Mouse (Mus musculus): Measurements from ENCODE around the gene Gmeb1.
"Not testable (repeated sequence)": the region's sequence is repeated elsewhere in the genome, so short reads cannot be mapped to it uniquely, and the experiment has no call there.

Gene Gmeb1

GRCm38 (mm10) chr4:132230422-132230821 lies 31.0 kb downstream of the Gmeb1 start:
- in situ Hi-C loops (cut with MboI; ENCODE audit: low sequenced_read_pairs): no loop called here

GRCm38 (mm10) chr4:132222001-132222400 lies 39.4 kb downstream of the Gmeb1 start:
- in situ Hi-C loops (cut with MboI; ENCODE audit: low sequenced_read_pairs): not testable (repeated sequence)

GRCm38 (mm10) chr4:132218439-132218838 lies 43.0 kb downstream of the Gmeb1 start:
- in situ Hi-C loops (cut with MboI; ENCODE audit: low sequenced_read_pairs): loop anchor here (5.0 kb wide), 1 partner anchor 39 kb away; no protein-coding TSS in a partner anchor

- in situ Hi-C loops (cut with MboI; ENCODE audit: low sequenced_read_pairs): loop anchor here (5.0 kb wide), 1 partner anchor 40 kb away; no protein-coding TSS in a partner anchor
These were observed 43.6 kb downstream of the Gmeb1 start for GRCm38 (mm10) chr4:132217781-132218180.

- in situ Hi-C loops (cut with MboI; ENCODE audit: low sequenced_read_pairs): loop anchor here (5.0 kb wide), 1 partner anchor 41 kb away; no protein-coding TSS in a partner anchor
These were observed 44.8 kb downstream of the Gmeb1 start for GRCm38 (mm10) chr4:132216602-132217001.

- in situ Hi-C loops (cut with MboI; ENCODE audit: low sequenced_read_pairs): loop anchor here (5.0 kb wide), 1 partner anchor 42 kb away; no protein-coding TSS in a partner anchor
These were observed 46.6 kb downstream of the Gmeb1 start for GRCm38 (mm10) chr4:132214847-132215246.

GRCm38 (mm10) chr4:132211953-132212734 lies 49.3 kb downstream of the Gmeb1 start, which contains the start of gene Ythdf2:
TSS of gene Ythdf2 (minus strand) at chr4:132212303.
- in situ Hi-C loops (cut with MboI; ENCODE audit: low sequenced_read_pairs): no loop called here

GRCm38 (mm10) chr4:132211091-132211942 lies 50.1 kb downstream of the Gmeb1 start:
- in situ Hi-C loops (cut with MboI; ENCODE audit: low sequenced_read_pairs): no loop called here

- in situ Hi-C loops (cut with MboI; ENCODE audit: low sequenced_read_pairs): no loop called here
These were observed 51.1 kb downstream of the Gmeb1 start for GRCm38 (mm10) chr4:132210325-132210724.

- in situ Hi-C loops (cut with MboI; ENCODE audit: low sequenced_read_pairs): no loop called here
These were observed 52.1 kb downstream of the Gmeb1 start for GRCm38 (mm10) chr4:132209299-132209698.

GRCm38 (mm10) chr4:132207280-132207679 lies 54.1 kb downstream of the Gmeb1 start:
- in situ Hi-C loops (cut with MboI; ENCODE audit: low sequenced_read_pairs): no loop called here

- in situ Hi-C loops (cut with MboI; ENCODE audit: low sequenced_read_pairs): no loop called here
These were observed 62.6 kb downstream of the Gmeb1 start for GRCm38 (mm10) chr4:132198771-132199170.

GRCm38 (mm10) chr4:132198285-132198712 lies 63.1 kb downstream of the Gmeb1 start:
- in situ Hi-C loops (cut with MboI; ENCODE audit: low sequenced_read_pairs): no loop called here

GRCm38 (mm10) chr4:132194975-132195374 lies 66.4 kb downstream of the Gmeb1 start:
- in situ Hi-C loops (cut with MboI; ENCODE audit: low sequenced_read_pairs): no loop called here

- in situ Hi-C loops (cut with MboI; ENCODE audit: low sequenced_read_pairs): no loop called here
These were observed 67.0 kb downstream of the Gmeb1 start for GRCm38 (mm10) chr4:132194373-132194772.

GRCm38 (mm10) chr4:132187826-132188401 lies 73.5 kb downstream of the Gmeb1 start:
- in situ Hi-C loops (cut with MboI; ENCODE audit: low sequenced_read_pairs): no loop called here

GRCm38 (mm10) chr4:132183162-132183561 lies 78.2 kb downstream of the Gmeb1 start:
- in situ Hi-C loops (cut with MboI; ENCODE audit: low sequenced_read_pairs): no loop called here

- in situ Hi-C loops (cut with MboI; ENCODE audit: low sequenced_read_pairs): no loop called here
These were observed 79.4 kb downstream of the Gmeb1 start for GRCm38 (mm10) chr4:132181721-132182658.

- in situ Hi-C loops (cut with MboI; ENCODE audit: low sequenced_read_pairs): no loop called here
These were observed 80.7 kb downstream of the Gmeb1 start for GRCm38 (mm10) chr4:132180710-132181109.

- in situ Hi-C loops (cut with MboI; ENCODE audit: low sequenced_read_pairs): loop anchor here (10.0 kb wide), 1 partner anchor 84 kb away; no protein-coding TSS in a partner anchor
These were observed 82.8 kb downstream of the Gmeb1 start for GRCm38 (mm10) chr4:132178630-132179059.
